Mouse (Mus musculus): ENCODE data around the gene Mag.

DNA sequence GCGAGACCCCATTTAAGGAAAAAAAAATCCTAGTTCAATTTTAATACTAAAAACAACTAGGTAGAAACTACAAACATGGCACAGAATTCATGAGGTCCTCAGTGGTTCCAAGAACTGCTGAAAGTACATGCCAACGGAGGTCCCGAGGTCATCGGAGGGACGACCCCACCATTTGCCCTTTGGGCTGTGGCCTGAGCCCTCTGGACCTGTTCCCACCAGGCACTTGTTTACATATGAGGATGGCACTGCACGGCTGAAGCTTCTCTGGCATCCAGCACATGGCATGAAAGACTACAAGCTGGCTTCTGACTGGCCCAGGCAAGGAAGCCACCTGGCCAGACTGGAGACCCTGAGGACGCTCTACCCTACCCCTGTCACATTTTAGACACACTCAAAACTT lies 49.7 kb upstream of the Mag start:
- TF ChIP-seq GATA1 (IDR thresholded peaks at IDR 0.05; ENCODE audit: borderline replicate concordance, low read length) (no peak), CTCF (IDR thresholded peaks at IDR 0.05; ENCODE audit: low read depth, low read length) (no peak)

All from G1E (cell line).